Comparison of ENCODE assay signal across 9 mouse cellular contexts in genomic region chr16:85148615-85149508, GRCm38 (mm10). TPM values are rescaled to one million over a fixed set of nuclear protein-coding genes. Genes with fewer than 3 reads are reported as not detected.
DNase-seq lines count a peak whose midpoint lies in the region; ATAC-seq and TF ChIP-seq lines count a peak whose summit lies in the region.
"Had no signal": no experiment of that assay in that cellular context is flagged by ENCODE, and none has a peak within 500 bp of the region (broad histone marks: within the 10 kb centered on the region; RNA-seq: fewer than 3 reads in every experiment).

No protein-coding gene starts in this region.

- H3K27me3 ChIP-seq in kidney, embryonic 14.5 days (ENCODE audit: control insufficient read depth, insufficient read depth, low read length) = no peaks in the 10 kb centered on the region
- no peaks in the 10 kb centered on the region for H3K27me3 ChIP-seq in heart, embryonic 15.5 days
- H3K27me3 ChIP-seq in liver, embryonic 12.5 days (replicated peaks) = no peaks in the 10 kb centered on the region
- no peaks in the 10 kb centered on the region for H3K27me3 ChIP-seq in stomach, embryonic 16.5 days (ENCODE audit: control insufficient read depth, insufficient read depth, low read length)

- peak; percentile 88 for DNase-seq in kidney, adult 11 months
- no peak for DNase-seq in embryo, embryonic 11 days

- H3K9ac ChIP-seq in kidney, embryonic 14.5 days (ENCODE audit: low read depth, low read length) = no peak overlapping the region
- no peak overlapping the region for H3K9ac ChIP-seq in heart, embryonic 15.5 days
- no peak overlapping the region for H3K9ac ChIP-seq in liver, embryonic 12.5 days
- H3K9ac ChIP-seq in stomach, embryonic 16.5 days (ENCODE audit: low read length) = no peak overlapping the region

- no peak overlapping the region for H3K27ac ChIP-seq in kidney, embryonic 14.5 days (ENCODE audit: low read depth, low read length)
- H3K27ac ChIP-seq in bone marrow, adult 2 months (ENCODE audit: control insufficient read depth, insufficient read depth, low read depth, low read length, poor library complexity) = peak overlapping the region; percentile 16; the same call in 1 of the 2 replicates
- H3K27ac ChIP-seq in heart, embryonic 15.5 days = peak overlapping the region; percentile 83
- H3K27ac ChIP-seq in liver, embryonic 12.5 days = no peak overlapping the region
- peak overlapping the region; percentile 72 for H3K27ac ChIP-seq in stomach, embryonic 16.5 days (ENCODE audit: low read length)

- H3K4me1 ChIP-seq in kidney, embryonic 14.5 days (ENCODE audit: control insufficient read depth, insufficient read depth, low read length) = peaks cover 49% of the 10 kb centered on the region
- H3K4me1 ChIP-seq in bone marrow, adult 2 months (ENCODE audit: control insufficient read depth, insufficient read depth, low read length) = peaks cover 5% of the 10 kb centered on the region; the same call in 1 of the 2 replicates
- peaks cover 60% of the 10 kb centered on the region for H3K4me1 ChIP-seq in heart, embryonic 15.5 days (replicated peaks)
- peaks cover 11% of the 10 kb centered on the region for H3K4me1 ChIP-seq in liver, embryonic 12.5 days
- peaks cover 23% of the 10 kb centered on the region for H3K4me1 ChIP-seq in stomach, embryonic 16.5 days (ENCODE audit: control insufficient read depth, insufficient read depth, low read length)

- TF ChIP-seq CTCF in bone marrow, adult 2 months (IDR thresholded peaks at IDR 0.05; ENCODE audit: control insufficient read depth, insufficient read depth, low read length) = no peak

- no peak for ATAC-seq in kidney, embryonic 14.5 days (ENCODE audit: low FRiP score, low TSS enrichment)
- ATAC-seq in heart, embryonic 15.5 days (replicated peaks; ENCODE audit: insufficient number of reproducible peaks, insufficient read depth, low FRiP score, low read depth) = peak; percentile 79
- ATAC-seq in liver, embryonic 12.5 days = peak; percentile 61; the same call in 1 of the 2 replicates
- peak; percentile 59; the same call in 1 of the 2 replicates for ATAC-seq in stomach, embryonic 16.5 days (ENCODE audit: insufficient read depth, low FRiP score)
- no peak for ATAC-seq in erythroid progenitor cell, adult 5-6 weeks (replicated peaks; ENCODE audit: low FRiP score, poor library complexity, severe bottlenecking)

- no peak overlapping the region for H3K4me3 ChIP-seq in kidney, embryonic 14.5 days (ENCODE audit: low read length)
- peak overlapping the region; percentile 0 for H3K4me3 ChIP-seq in bone marrow, adult 2 months (replicated peaks; ENCODE audit: control insufficient read depth, low read depth, low read length)
- H3K4me3 ChIP-seq in heart, embryonic 15.5 days = no peak overlapping the region
- H3K4me3 ChIP-seq in liver, embryonic 12.5 days = no peak overlapping the region
- no peak overlapping the region for H3K4me3 ChIP-seq in stomach, embryonic 16.5 days (replicated peaks; ENCODE audit: low read length)

- H3K9me3 ChIP-seq in kidney, embryonic 14.5 days (ENCODE audit: control insufficient read depth, low read length) = no peaks in the 10 kb centered on the region
- H3K9me3 ChIP-seq in heart, embryonic 15.5 days (replicated peaks) = no peaks in the 10 kb centered on the region
- H3K9me3 ChIP-seq in liver, embryonic 12.5 days (replicated peaks) = no peaks in the 10 kb centered on the region
- H3K9me3 ChIP-seq in stomach, embryonic 16.5 days (replicated peaks; ENCODE audit: control insufficient read depth, low read length) = no peaks in the 10 kb centered on the region

- no peak for TF ChIP-seq POLR2A in bone marrow, adult 2 months (IDR thresholded peaks at IDR 0.05; ENCODE audit: borderline replicate concordance, control insufficient read depth, low read depth, low read length)

- H3K36me3 ChIP-seq in kidney, embryonic 14.5 days (ENCODE audit: control insufficient read depth, insufficient read depth, low read length) = no peaks in the 10 kb centered on the region; the same call in 1 of the 2 replicates
- no peaks in the 10 kb centered on the region for H3K36me3 ChIP-seq in heart, embryonic 15.5 days
- no peaks in the 10 kb centered on the region for H3K36me3 ChIP-seq in liver, embryonic 12.5 days
- H3K36me3 ChIP-seq in stomach, embryonic 16.5 days (ENCODE audit: control insufficient read depth, insufficient read depth, low read length) = no peaks in the 10 kb centered on the region
- H3K36me3 ChIP-seq: G1E had no signal

- H3K4me2 ChIP-seq in kidney, embryonic 14.5 days (replicated peaks; ENCODE audit: low read depth, low read length) = no peak overlapping the region
- peak overlapping the region; percentile 8; the same call in 1 of the 2 replicates for H3K4me2 ChIP-seq in heart, embryonic 15.5 days
- no peak overlapping the region for H3K4me2 ChIP-seq in liver, embryonic 12.5 days
- H3K4me2 ChIP-seq in stomach, embryonic 16.5 days (ENCODE audit: low read depth, low read length) = no peak overlapping the region

- 66% methylated on average over 9 of the region's 9 CpGs for WGBS in kidney, embryonic 14.5 days
- 52% methylated on average over 9 of the region's 9 CpGs for WGBS in bone marrow, adult 2 months
- WGBS in heart, embryonic 15.5 days = 33% methylated on average over 9 of the region's 9 CpGs
- WGBS in liver, embryonic 12.5 days (ENCODE audit: insufficient replicate concordance) = 56% methylated on average over 9 of the region's 9 CpGs
- WGBS in stomach, embryonic 16.5 days = 39% methylated on average over 9 of the region's 9 CpGs

RNA-seq across cellular contexts. Expression of gene App, which starts 24.7 kb away (rescaled TPM):
- polyA plus RNA-seq in kidney, embryonic 14.5 days (2014; fragmentation: Nextera tagmentation; extraction: Ambion mirVana) = 166 and 225 TPM in 2 replicates
- 15.6 and 31.4 TPM in 2 replicates for polyA plus RNA-seq in bone marrow, adult 2 months (2011; ENCODE audit: insufficient read depth, insufficient read length, low replicate concordance, missing spikeins)
- 169 and 183 TPM in 2 replicates for polyA plus RNA-seq in heart, embryonic 15.5 days (2015; fragmentation: Nextera tagmentation; extraction: Ambion mirVana)
- 26.1 and 26.2 TPM in 2 replicates for polyA plus RNA-seq in liver, embryonic 12.5 days (2016; fragmentation: Nextera tagmentation; extraction: Ambion mirVana)
- 193 and 198 TPM in 2 replicates for polyA plus RNA-seq in stomach, embryonic 16.5 days (2015; fragmentation: Nextera tagmentation; extraction: Ambion mirVana)
- total RNA-seq in erythroid progenitor cell, adult 5-6 weeks (2015; ENCODE audit: low replicate concordance) = 25.6 and 28.8 TPM in 2 replicates
- total RNA-seq in erythroid progenitor cell, adult 5-6 weeks (2017; ENCODE audit: low replicate concordance) = 14.3 and 17.8 TPM in 2 replicates
- polyA plus RNA-seq: G1E had no signal

Comparison
In these comparisons a context has a peak if more than half of its experiments do, and no peak if none do; other contexts are left out.
1. ATAC-seq: peak in heart, embryonic 15.5 days (single experiment), liver, embryonic 12.5 days (single experiment) and stomach, embryonic 16.5 days (single experiment); none in kidney, embryonic 14.5 days (single experiment) and erythroid progenitor cell, adult 5-6 weeks (single experiment).
2. H3K27ac ChIP-seq: peak in bone marrow, adult 2 months (single experiment), heart, embryonic 15.5 days (single experiment) and stomach, embryonic 16.5 days (single experiment); none in kidney, embryonic 14.5 days (single experiment) and liver, embryonic 12.5 days (single experiment).